Mouse (Mus musculus): ENCODE measurements at regions not wholly inside any gene's neighbourhood (a gene's known extent, or its start where the extent isn't known, plus 50 kb on each side); places are given as distances from the start of the nearest gene placed in this dataset.
"Not testable (repeated sequence)": the region's sequence is repeated elsewhere in the genome, so short reads cannot be mapped to it uniquely, and the experiment has no call there.

GRCm38 (mm10) chr5:25639187-25639586, 66.4 kb downstream of the Xrcc2 start:
- intact Hi-C loops (cut with DNase I): no loop called here
- peak; percentile 25 for DNase-seq (ENCODE audit: low spot score)

GRCm38 (mm10) chr5:25638097-25638496, 67.5 kb downstream of the Xrcc2 start:
- DNase-seq (ENCODE audit: low spot score): no peak
- intact Hi-C loops (cut with DNase I): no loop called here

GRCm38 (mm10) chr5:25632861-25633535, 72.6 kb downstream of the Xrcc2 start:
- intact Hi-C loops (cut with DNase I): no loop called here
- no peak for DNase-seq (ENCODE audit: low spot score)

GRCm38 (mm10) chr5:25629731-25630130, 75.9 kb downstream of the Xrcc2 start:
- intact Hi-C loops (cut with DNase I): no loop called here
- DNase-seq (ENCODE audit: low spot score): no peak

- intact Hi-C loops (cut with DNase I): no loop called here
- no peak for DNase-seq (ENCODE audit: low spot score)
Measured at GRCm38 (mm10) chr5:25628504-25628903, 77.1 kb downstream of the Xrcc2 start.

- intact Hi-C loops (cut with DNase I): no loop called here
- DNase-seq (ENCODE audit: low spot score): no peak
Measured at GRCm38 (mm10) chr5:25627086-25627485, 78.5 kb downstream of the Xrcc2 start.

GRCm38 (mm10) chr5:25624029-25624428, 81.6 kb downstream of the Xrcc2 start:
- DNase-seq (ENCODE audit: low spot score): no peak
- intact Hi-C loops (cut with DNase I): no loop called here

- intact Hi-C loops (cut with DNase I): no loop called here
- no peak for DNase-seq (ENCODE audit: low spot score)
Measured at GRCm38 (mm10) chr5:25619872-25620271, 85.8 kb downstream of the Xrcc2 start.

GRCm38 (mm10) chr5:25619337-25619736, 86.3 kb downstream of the Xrcc2 start:
- intact Hi-C loops (cut with DNase I); DNase-seq (ENCODE audit: low spot score): not testable (repeated sequence)

- intact Hi-C loops (cut with DNase I): no loop called here
- DNase-seq (ENCODE audit: low spot score): no peak
Measured at GRCm38 (mm10) chr5:25614659-25615061, 91.0 kb downstream of the Xrcc2 start.

- DNase-seq (ENCODE audit: low spot score): no peak
Measured at GRCm38 (mm10) chr5:25613844-25614658, 91.6 kb downstream of the Xrcc2 start.

GRCm38 (mm10) chr5:25612036-25612705, 93.5 kb downstream of the Xrcc2 start:
- DNase-seq (ENCODE audit: low spot score): no peak
- intact Hi-C loops (cut with DNase I): no loop called here

More at GRCm38 (mm10) chr5:25613844-25614658, 91.6 kb downstream of the Xrcc2 start:
- intact Hi-C loops (cut with DNase I): no loop called here

GRCm38 (mm10) chr5:25609911-25610310, 94.0 kb downstream of the Cct8l1 start:
- DNase-seq (ENCODE audit: low spot score): no peak
- intact Hi-C loops (cut with DNase I): no loop called here

- intact Hi-C loops (cut with DNase I): no loop called here
- DNase-seq (ENCODE audit: low spot score): no peak
Measured at GRCm38 (mm10) chr5:25602123-25602522, 86.3 kb downstream of the Cct8l1 start.

GRCm38 (mm10) chr5:25599363-25599762, 83.5 kb downstream of the Cct8l1 start:
- intact Hi-C loops (cut with DNase I): loop anchor here (5.0 kb wide), 1 partner anchor 162 kb away; no protein-coding TSS in a partner anchor
- DNase-seq (ENCODE audit: low spot score): no peak

GRCm38 (mm10) chr5:25597786-25598185, 81.9 kb downstream of the Cct8l1 start:
- intact Hi-C loops (cut with DNase I): loop anchor here (5.0 kb wide), 1 partner anchor 160 kb away; no protein-coding TSS in a partner anchor
- DNase-seq (ENCODE audit: low spot score): no peak

- intact Hi-C loops (cut with DNase I): no loop called here
- no peak for DNase-seq (ENCODE audit: low spot score)
Measured at GRCm38 (mm10) chr5:25591709-25592108, 75.8 kb downstream of the Cct8l1 start.
